Mouse (Mus musculus) embryonic facial prominence, embryonic 11.5 days (tissue): ENCODE data around the gene Rpa1. TPM values are rescaled to one million over a fixed set of nuclear protein-coding genes. Genes with fewer than 3 reads are reported as not detected.
A peak's percentile ranks its signal among the peaks of the same experiment; 100 is the strongest.
"Not testable (repeated sequence)": the region's sequence is repeated elsewhere in the genome, so short reads cannot be mapped to it uniquely, and the experiment has no call there.

Experiments used
- ATAC-seq: fragments of 200-750 bp; cut with Nextera tagmentation; replicated peaks from 2 replicates; pipeline ENCODE4 v1.8.0; 2017; ENCODE audit warnings: low read depth; ENCODE audit not compliant: insufficient number of reproducible peaks, low FRiP score, low TSS enrichment
- DNase-seq: peaks from one replicate; pipeline ENCODE4 v3.0.0-alpha.2; 2015; ENCODE audit warnings: low spot score
- H3K27ac ChIP-seq: fragments of 300-500 bp; sonication (generic); replicated peaks from 2 replicates; pipeline ENCODE4 v1.5.1; 2014; ENCODE audit warnings: mild to moderate bottlenecking, low read depth, low read length, control low read depth
- H3K27me3 ChIP-seq: fragments of 300-500 bp; sonication (generic); 2 replicates; pipeline ENCODE4 v1.6.1; 2014; ENCODE audit warnings: mild to moderate bottlenecking, low read length, moderate library complexity, mixed read lengths; ENCODE audit not compliant: control insufficient read depth, insufficient read depth
- H3K36me3 ChIP-seq: fragments of 300-500 bp; sonication (generic); replicated peaks from 2 replicates; pipeline ENCODE4 v1.6.1; 2014; ENCODE audit warnings: low read depth, mild to moderate bottlenecking, low read length, moderate library complexity, mixed read lengths; ENCODE audit not compliant: control insufficient read depth, insufficient read depth
- H3K4me1 ChIP-seq: fragments of 300-500 bp; sonication (generic); 2 replicates; pipeline ENCODE4 v1.6.1; 2014; ENCODE audit warnings: low read length, mixed read lengths; ENCODE audit not compliant: control insufficient read depth, insufficient read depth
- H3K4me2 ChIP-seq: fragments of 300-500 bp; sonication (generic); 2 replicates; pipeline ENCODE4 v1.6.1; 2014; ENCODE audit warnings: low read depth, mild to moderate bottlenecking, control low read depth, low read length, moderate library complexity
- H3K4me3 ChIP-seq: fragments of 300-500 bp; sonication (generic); 2 replicates; pipeline ENCODE4 v1.5.1; 2014; ENCODE audit warnings: low read depth, low read length, control low read depth
- H3K9ac ChIP-seq: fragments of 300-500 bp; sonication (generic); replicated peaks from 2 replicates; pipeline ENCODE4 v1.6.1; 2014; ENCODE audit warnings: mild to moderate bottlenecking, control low read depth, low read length
- H3K9me3 ChIP-seq: fragments of 300-500 bp; sonication (generic); replicated peaks from 2 replicates; pipeline ENCODE4 v1.6.1; 2016; ENCODE audit warnings: mild to moderate bottlenecking, low read length, inconsistent platforms, mixed read lengths; ENCODE audit not compliant: control insufficient read depth
- WGBS: fragments of 180-500 bp; shearing (Covaris S2); extraction: QIAGEN DNeasy Blood & Tissue Kit; methylation state at CpG from one replicate; pipeline ENCODE4 v1.1.7; 2014; 5-methylcytosine and 5-hydroxymethylcytosine counted together
- polyA plus RNA-seq: library from polyadenylated mRNA; unstranded; fragments of >200 nt; fragmentation: Nextera tagmentation; extraction: Ambion mirVana; gene quantifications from 2 replicates; pipeline ENCODE4 v1.2.1, GENCODE M21; 2014

The Rpa1 gene
- polyA plus RNA-seq = 138 and 150 TPM in 2 replicates

DNA sequence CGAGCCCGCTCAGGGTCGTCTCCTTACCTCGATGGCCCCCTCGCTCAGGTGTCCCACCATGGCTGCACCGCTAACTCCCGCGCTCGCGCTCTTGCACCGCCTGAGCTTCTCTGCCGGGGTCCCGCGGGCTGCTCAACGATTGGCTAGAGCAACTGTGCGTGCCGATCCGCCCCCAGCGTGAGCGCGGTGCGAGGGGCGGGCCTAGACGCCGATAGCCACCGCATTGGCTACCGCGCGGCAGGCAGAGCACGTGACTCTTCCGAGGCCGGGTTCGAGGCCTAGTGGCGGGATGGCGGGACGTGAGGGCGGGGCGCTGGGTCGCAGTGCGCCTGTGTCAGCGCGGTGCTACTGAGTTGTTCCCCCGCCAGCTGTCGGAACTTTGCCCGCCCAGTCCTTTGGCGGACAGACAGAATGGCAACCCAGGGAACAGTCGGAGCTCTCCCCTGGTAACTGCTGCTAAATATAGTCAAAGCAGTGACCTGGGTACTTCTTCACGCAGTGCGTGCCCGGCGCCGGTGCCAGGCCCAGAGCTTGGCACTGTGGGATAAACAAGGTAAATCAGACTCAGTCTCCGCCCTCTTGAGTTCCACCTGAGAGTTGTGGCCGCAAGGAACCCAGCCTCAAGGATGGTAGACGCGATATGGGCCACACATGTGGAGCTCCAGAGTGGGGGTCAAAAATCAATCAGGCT lies at the start of gene Rpa1, which contains the start of gene Smyd4:
TSS of gene Rpa1 (minus strand) at position 126 of the 691 bp plus-strand sequence.
TSS of gene Smyd4 (plus strand) at position 235 of the 691 bp plus-strand sequence.
- peak within 1 kb of the TSS; percentile 72 for H3K9ac ChIP-seq
- no peaks in the 10 kb centered on the region for H3K9me3 ChIP-seq
- ATAC-seq (peak; percentile 100), DNase-seq (peak; percentile 98)
- peak within 1 kb of the TSS; percentile 64 for H3K4me2 ChIP-seq
- no peaks in the 10 kb centered on the region for H3K4me1 ChIP-seq
- no peaks in the 10 kb centered on the region for H3K27me3 ChIP-seq
- no peaks in the 10 kb centered on the region for H3K36me3 ChIP-seq
- peak within 1 kb of the TSS; percentile 58 for H3K4me3 ChIP-seq
- WGBS = 0% methylated on average over 56 of the region's 56 CpGs
- no peak within 1 kb of the TSS for H3K27ac ChIP-seq

DNA sequence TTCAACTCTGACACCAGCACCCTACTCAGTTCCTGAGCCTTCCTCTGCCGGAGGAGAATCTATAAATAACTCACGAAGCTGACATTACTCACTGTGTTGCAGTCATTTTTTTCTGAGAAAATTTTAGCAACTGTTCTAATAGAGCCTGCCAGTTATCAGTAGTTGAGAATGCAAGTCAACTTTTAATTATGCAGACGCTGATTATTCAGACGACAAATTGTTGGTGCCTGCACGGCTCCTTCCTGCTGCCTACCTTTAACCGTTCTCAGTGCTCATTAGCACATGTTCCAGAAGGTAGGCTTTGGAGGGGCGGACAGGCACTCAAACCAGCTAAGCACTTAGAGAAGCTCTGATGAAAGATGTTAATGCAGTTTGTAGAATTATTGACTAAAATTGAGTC lies 49.3 kb upstream of the Rpa1 start:
- DNase-seq (no peak), ATAC-seq (no peak)
- H3K4me2 ChIP-seq = no peak overlapping the region
- no peaks in the 10 kb centered on the region for H3K36me3 ChIP-seq
- WGBS = 79% methylated on average over 7 of the region's 7 CpGs
- no peak overlapping the region for H3K4me3 ChIP-seq
- no peak overlapping the region for H3K9ac ChIP-seq
- H3K9me3 ChIP-seq = no peaks in the 10 kb centered on the region
- H3K27ac ChIP-seq = no peak overlapping the region
- H3K4me1 ChIP-seq = no peaks in the 10 kb centered on the region
- H3K27me3 ChIP-seq = no peaks in the 10 kb centered on the region

DNA sequence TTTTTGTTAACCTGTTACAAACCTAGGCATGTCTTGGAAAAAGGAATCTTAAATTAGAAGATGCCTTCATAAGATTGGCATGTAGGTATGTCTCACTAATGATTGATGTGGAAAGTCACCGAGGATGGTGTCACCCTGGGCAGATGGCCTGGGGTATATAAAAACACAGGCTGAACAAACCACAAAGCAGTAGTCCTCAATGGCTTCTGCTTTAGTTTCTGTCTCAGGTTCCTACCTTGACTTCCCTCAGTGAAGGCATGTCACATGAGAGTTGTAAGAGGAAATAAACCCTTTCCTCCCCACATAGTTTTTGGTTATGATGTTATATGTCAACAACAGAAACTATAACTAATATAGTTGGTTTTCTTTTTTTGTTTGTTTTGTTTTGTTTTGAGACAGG lies 47.5 kb upstream of the Rpa1 start:
- DNase-seq (no peak), ATAC-seq (no peak)
- Histone ChIP-seq H3K27me3 (no peaks in the 10 kb centered on the region), H3K9ac (no peak overlapping the region), H3K4me3 (no peak overlapping the region), H3K4me2 (no peak overlapping the region), H3K36me3 (no peaks in the 10 kb centered on the region), H3K9me3 (no peaks in the 10 kb centered on the region), H3K4me1 (no peaks in the 10 kb centered on the region), H3K27ac (no peak overlapping the region)
- WGBS = 86% methylated on average over 1 of the region's 1 CpGs

DNA sequence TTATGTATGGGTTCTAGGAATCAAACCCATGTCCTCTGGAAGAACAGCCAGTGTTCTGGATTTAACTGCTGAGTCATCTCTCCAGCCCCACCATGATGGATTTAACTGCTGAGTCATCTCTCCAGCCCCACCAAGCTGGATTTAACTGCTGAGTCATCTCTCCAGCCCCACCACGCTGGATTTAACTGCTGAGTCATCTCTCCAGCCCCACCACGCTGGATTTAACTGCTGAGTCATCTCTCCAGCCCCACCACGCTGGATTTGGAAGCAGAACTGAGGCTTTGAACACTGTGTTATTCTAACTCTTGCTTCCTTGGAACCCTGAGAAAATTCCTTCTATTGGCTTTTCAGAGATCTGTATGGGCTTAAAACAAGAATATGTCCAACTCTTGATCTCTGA lies 35.4 kb upstream of the Rpa1 start:
- not testable (repeated sequence) for H3K4me3 ChIP-seq, H3K36me3 ChIP-seq, H3K27me3 ChIP-seq, H3K27ac ChIP-seq, ATAC-seq, H3K4me1 ChIP-seq, H3K4me2 ChIP-seq, H3K9ac ChIP-seq, H3K9me3 ChIP-seq, DNase-seq
- 71% methylated on average over 3 of the region's 3 CpGs for WGBS

DNA sequence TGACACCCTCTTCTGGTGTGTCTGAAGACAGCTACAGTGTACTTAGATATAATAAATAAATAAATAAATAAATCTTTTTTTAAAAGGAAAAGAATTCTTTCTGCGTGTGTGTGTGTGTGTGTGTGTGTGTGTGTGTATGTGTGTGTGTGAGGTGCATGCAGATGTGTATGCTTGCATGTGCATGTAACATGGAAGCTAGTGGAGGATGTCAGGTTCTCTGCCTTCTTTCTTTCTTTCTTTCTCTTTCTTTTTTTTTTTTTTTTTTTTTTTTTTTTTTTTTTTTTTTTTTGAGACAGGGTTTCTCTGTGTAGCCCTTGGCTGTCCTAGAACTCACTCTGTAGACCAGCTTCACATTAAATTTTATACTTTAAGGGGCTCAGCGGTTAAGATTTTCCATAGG lies 30.7 kb upstream of the Rpa1 start:
- not testable (repeated sequence) for H3K4me2 ChIP-seq, H3K27ac ChIP-seq, DNase-seq, H3K4me1 ChIP-seq, ATAC-seq, H3K27me3 ChIP-seq, H3K36me3 ChIP-seq, H3K9me3 ChIP-seq, H3K9ac ChIP-seq, H3K4me3 ChIP-seq
- 92% methylated on average over 2 of the region's 2 CpGs for WGBS

DNA sequence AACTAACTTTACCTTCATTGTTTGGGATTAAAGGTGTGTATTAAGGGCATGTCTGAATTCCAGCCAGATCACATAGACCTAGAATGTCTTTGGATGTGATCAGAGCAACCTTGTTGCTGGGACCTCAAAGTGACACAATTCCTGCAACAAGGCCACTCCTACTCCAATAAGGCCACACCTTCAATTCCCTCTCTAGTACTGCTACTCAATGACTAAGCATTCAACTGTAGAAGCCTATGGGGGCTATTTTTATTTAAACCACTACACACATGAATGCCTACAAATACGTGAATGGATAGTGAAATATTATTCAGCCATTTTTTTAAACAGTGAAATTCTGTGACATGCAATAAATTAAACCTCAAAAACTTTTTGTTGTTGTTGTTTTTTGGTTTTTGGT lies 29.0 kb upstream of the Rpa1 start:
- no peaks in the 10 kb centered on the region for H3K27me3 ChIP-seq
- H3K9ac ChIP-seq = no peak overlapping the region
- no peak overlapping the region for H3K4me3 ChIP-seq
- H3K4me2 ChIP-seq = no peak overlapping the region
- no peaks in the 10 kb centered on the region for H3K4me1 ChIP-seq
- DNase-seq (no peak), ATAC-seq (no peak)
- H3K36me3 ChIP-seq = no peaks in the 10 kb centered on the region
- WGBS = 96% methylated on average over 1 of the region's 1 CpGs
- no peaks in the 10 kb centered on the region for H3K9me3 ChIP-seq
- no peak overlapping the region for H3K27ac ChIP-seq

DNA sequence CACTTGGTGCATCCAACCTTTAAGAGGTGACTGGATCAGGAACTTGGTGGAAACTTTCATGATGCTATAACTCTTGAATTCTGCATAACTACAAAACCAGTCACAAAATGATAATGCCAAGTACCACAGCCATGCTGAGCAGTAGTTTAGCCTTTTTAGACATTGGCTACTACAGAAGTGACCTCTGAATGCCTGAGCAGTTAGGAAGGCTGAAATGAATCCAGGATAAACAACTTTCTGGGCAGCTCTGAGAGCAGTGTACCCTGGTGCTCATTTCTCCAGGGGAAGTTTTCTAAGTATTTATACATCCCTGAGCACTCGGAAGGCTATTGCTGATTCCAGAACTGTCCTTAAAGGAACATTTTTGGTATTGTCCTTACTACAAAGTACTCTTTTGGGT lies 7.4 kb upstream of the Rpa1 start:
- Histone ChIP-seq H3K9ac (no peak overlapping the region), H3K4me2 (no peak overlapping the region), H3K4me1 (no peaks in the 10 kb centered on the region), H3K4me3 (no peak overlapping the region), H3K9me3 (no peaks in the 10 kb centered on the region), H3K27ac (no peak overlapping the region), H3K36me3 (no peaks in the 10 kb centered on the region), H3K27me3 (no peaks in the 10 kb centered on the region)
- DNase-seq = no peak
- ATAC-seq = no peak
- 88% methylated on average over 1 of the region's 1 CpGs for WGBS

DNA sequence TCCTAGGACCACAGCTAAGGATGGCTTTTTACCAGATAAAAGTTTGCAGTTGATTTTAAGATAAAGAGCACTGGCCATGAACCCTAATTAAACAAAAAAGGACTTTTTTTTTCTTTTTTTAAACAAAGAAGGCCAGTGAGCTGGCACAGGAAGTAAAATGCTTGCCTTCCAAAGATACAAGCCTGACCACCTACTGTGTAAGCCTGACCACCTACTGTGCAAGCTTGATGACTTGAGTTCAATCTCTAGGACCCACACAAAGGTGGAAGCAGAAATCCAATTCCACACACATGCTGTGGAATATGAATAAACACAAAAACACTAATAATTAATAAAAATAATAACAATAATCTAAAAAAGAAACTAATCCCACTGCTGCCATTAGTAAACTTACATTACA lies 3.1 kb upstream of the Rpa1 start:
- no peak overlapping the region for H3K4me3 ChIP-seq
- ATAC-seq (no peak), DNase-seq (no peak)
- H3K9ac ChIP-seq = no peak overlapping the region
- H3K27ac ChIP-seq = no peak overlapping the region
- no peaks in the 10 kb centered on the region for H3K4me1 ChIP-seq
- H3K4me2 ChIP-seq = no peak overlapping the region
- H3K9me3 ChIP-seq = no peaks in the 10 kb centered on the region
- no peaks in the 10 kb centered on the region for H3K27me3 ChIP-seq
- no peaks in the 10 kb centered on the region for H3K36me3 ChIP-seq
